Mouse (Mus musculus) ES-E14 (cell line): ENCODE data around the gene Ndufb5.

Experiments used
- CHD2 ChIP-seq: IDR thresholded peaks from 2 replicates; pipeline ENCODE4 v1.6.1; 2014; ENCODE audit warnings: mild to moderate bottlenecking, low read depth, low read length, inconsistent platforms
- HCFC1 ChIP-seq: IDR thresholded peaks from 2 replicates; pipeline ENCODE4 v1.6.1; 2012; ENCODE audit warnings: low read length, inconsistent platforms, borderline replicate concordance; ENCODE audit not compliant: insufficient read depth
- MAFK ChIP-seq: IDR thresholded peaks from 2 replicates; pipeline ENCODE4 v1.6.1; 2014; ENCODE audit warnings: mild to moderate bottlenecking, low read depth, low read length, inconsistent platforms; ENCODE audit not compliant: insufficient read depth
- ZC3H11A ChIP-seq: IDR thresholded peaks from 2 replicates; pipeline ENCODE4 v1.6.1; 2012; ENCODE audit warnings: low read depth, mild to moderate bottlenecking, inconsistent platforms, low read length, borderline replicate concordance
- ZNF384 ChIP-seq: IDR thresholded peaks from 2 replicates; pipeline ENCODE4 v1.6.1; 2012; ENCODE audit warnings: low read depth, low read length, inconsistent platforms

DNA sequence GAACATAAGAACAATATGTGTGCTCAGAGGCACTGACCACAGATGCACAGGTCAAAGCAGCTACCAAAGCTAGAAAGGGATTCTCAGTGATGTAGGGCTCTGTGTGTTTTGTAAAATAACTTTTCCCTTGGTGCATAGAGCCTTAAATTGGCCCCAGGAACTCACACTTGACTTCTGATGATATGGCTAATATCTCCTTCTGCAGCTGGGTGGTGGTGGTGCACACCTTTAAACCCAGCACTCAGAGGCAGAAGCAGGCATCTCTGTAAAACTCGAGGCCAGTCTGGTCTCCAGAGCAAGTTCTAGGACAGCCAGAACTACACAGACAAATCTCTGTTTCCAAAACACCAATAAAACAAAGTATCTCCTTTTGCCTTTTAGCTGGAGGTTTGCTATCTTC, 45.9 kb upstream of the Ndufb5 start:
- TF ChIP-seq ZC3H11A (no peak), HCFC1 (no peak), ZNF384 (no peak), CHD2 (no peak), MAFK (no peak)
